Mouse (Mus musculus) embryonic facial prominence, embryonic 13.5 days (tissue): ENCODE measurements around the gene Bag3. TPM values are rescaled to one million over a fixed set of nuclear protein-coding genes. Genes with fewer than 3 reads are reported as not detected.
"Not testable (repeated sequence)": the region's sequence is repeated elsewhere in the genome, so short reads cannot be mapped to it uniquely, and the experiment has no call there.

ENCODE experiments used
- ATAC-seq: fragments of 200-750 bp; cut with Nextera tagmentation; 2 replicates; pipeline ENCODE4 v1.8.0; 2017; ENCODE audit warnings: low read depth; ENCODE audit not compliant: insufficient number of reproducible peaks, insufficient read depth, low FRiP score, low TSS enrichment
- H3K27ac ChIP-seq: fragments of 300-500 bp; sonication (generic); 2 replicates; pipeline ENCODE4 v1.5.1; 2015; ENCODE audit warnings: moderate library complexity, mild to moderate bottlenecking, inconsistent platforms
- H3K27me3 ChIP-seq: fragments of 300-500 bp; sonication (generic); 2 replicates; pipeline ENCODE4 v1.6.1; 2015; ENCODE audit warnings: mild to moderate bottlenecking, inconsistent platforms
- H3K36me3 ChIP-seq: fragments of 300-500 bp; sonication (generic); 2 replicates; pipeline ENCODE4 v1.6.1; 2015; ENCODE audit warnings: mild to moderate bottlenecking, inconsistent platforms
- H3K4me1 ChIP-seq: fragments of 300-500 bp; sonication (generic); 2 replicates; pipeline ENCODE4 v1.6.1; 2015; ENCODE audit warnings: inconsistent platforms
- H3K4me2 ChIP-seq: fragments of 300-500 bp; sonication (generic); 2 replicates; pipeline ENCODE4 v1.6.1; 2015; ENCODE audit warnings: moderate library complexity, mild to moderate bottlenecking, inconsistent platforms
- H3K4me3 ChIP-seq: fragments of 300-500 bp; sonication (generic); 2 replicates; pipeline ENCODE4 v1.5.1; 2015; ENCODE audit warnings: mild to moderate bottlenecking, inconsistent platforms
- H3K9ac ChIP-seq: fragments of 300-500 bp; sonication (generic); 2 replicates; pipeline ENCODE4 v1.6.1; 2015; ENCODE audit warnings: mild to moderate bottlenecking, inconsistent platforms
- H3K9me3 ChIP-seq: fragments of 300-500 bp; sonication (generic); 2 replicates; pipeline ENCODE4 v1.6.1; 2016; ENCODE audit warnings: inconsistent platforms
- WGBS: fragments of 180-500 bp; shearing (Covaris S2); methylation state at CpG from one replicate; pipeline ENCODE4 v1.1.7; 2015; ENCODE audit warnings: mixed read lengths; 5-methylcytosine and 5-hydroxymethylcytosine counted together
- polyA plus RNA-seq: library from polyadenylated mRNA; unstranded; fragments of >200 nt; fragmentation: Nextera tagmentation; extraction: Ambion mirVana; gene quantifications from 2 replicates; pipeline ENCODE4 v1.2.1, GENCODE M21; 2015

The Bag3 gene
- polyA plus RNA-seq, 1 experiment from 2014 or later, result 14.4 TPM

- 18% methylated on average over 1 of the region's 1 CpGs for WGBS
- Histone ChIP-seq H3K4me3 (no peak overlapping the region), H3K9ac (no peak overlapping the region), H3K9me3 (no peaks in the 10 kb centered on the region), H3K27me3 (no peaks in the 10 kb centered on the region), H3K27ac (peak overlapping the region; percentile 28; the same call in 1 of the 2 replicates), H3K36me3 (peaks cover 31% of the 10 kb centered on the region), H3K4me1 (peaks cover 34% of the 10 kb centered on the region), H3K4me2 (no peak overlapping the region)
- no peak for ATAC-seq
These were observed 27.1 kb downstream of the Bag3 start for GRCm38 (mm10) chr7:128550328-128551086.

- WGBS, result 52% methylated on average over 3 of the region's 3 CpGs
- Histone ChIP-seq H3K36me3 (peaks cover 26% of the 10 kb centered on the region), H3K27me3 (no peaks in the 10 kb centered on the region), H3K4me3 (no peak overlapping the region), H3K9me3 (no peaks in the 10 kb centered on the region), H3K4me1 (peaks cover 34% of the 10 kb centered on the region), H3K27ac (no peak overlapping the region), H3K9ac (no peak overlapping the region), H3K4me2 (no peak overlapping the region)
- no peak for ATAC-seq
These were observed 27.7 kb downstream of the Bag3 start for GRCm38 (mm10) chr7:128551087-128551457.

DNA sequence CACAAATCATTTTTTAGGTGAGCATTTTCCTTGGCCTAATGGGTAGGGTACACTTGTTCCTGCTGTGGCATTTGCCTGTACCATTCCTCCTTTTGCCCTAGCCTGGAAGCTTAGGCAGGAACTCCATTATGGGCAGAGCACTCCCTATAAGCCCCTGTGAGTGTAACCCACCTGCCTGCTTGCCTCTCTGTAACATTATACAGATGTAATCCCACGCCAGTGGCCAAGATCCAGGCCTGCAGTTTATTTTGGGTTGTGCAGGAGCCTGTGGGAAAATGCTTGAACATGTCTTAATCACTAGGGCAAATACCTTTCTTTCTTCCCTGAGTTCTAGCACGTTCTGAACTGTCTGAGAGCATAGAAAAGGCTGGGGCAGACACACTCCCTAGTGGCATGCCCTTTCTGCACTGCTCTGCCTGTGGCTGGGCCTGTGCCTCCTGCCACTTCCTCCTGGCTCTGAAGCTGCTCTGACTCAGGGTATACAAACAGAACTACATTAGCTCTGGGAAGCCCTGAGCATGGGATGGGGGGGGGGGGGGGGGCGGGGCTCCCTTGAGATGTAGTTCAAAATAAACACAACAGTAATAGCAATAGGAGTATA is 29.8 kb downstream of the Bag3 start:
- no peaks in the 10 kb centered on the region for H3K9me3 ChIP-seq
- H3K4me1 ChIP-seq, result peaks cover 34% of the 10 kb centered on the region
- H3K4me2 ChIP-seq, result no peak overlapping the region
- no peak overlapping the region for H3K9ac ChIP-seq
- peak; percentile 71; the same call in 1 of the 2 replicates for ATAC-seq
- no peaks in the 10 kb centered on the region for H3K27me3 ChIP-seq
- H3K36me3 ChIP-seq, result peaks cover 6% of the 10 kb centered on the region
- WGBS, result 15% methylated on average over 3 of the region's 3 CpGs
- H3K4me3 ChIP-seq, result no peak overlapping the region
- H3K27ac ChIP-seq, result peak overlapping the region; percentile 16; the same call in 1 of the 2 replicates

- peaks cover 32% of the 10 kb centered on the region for H3K4me1 ChIP-seq
- 79% methylated on average over 6 of the region's 6 CpGs for WGBS
- H3K4me2 ChIP-seq, result no peak overlapping the region
- no peak overlapping the region for H3K9ac ChIP-seq
- H3K4me3 ChIP-seq, result no peak overlapping the region
- ATAC-seq, result no peak
- no peaks in the 10 kb centered on the region for H3K9me3 ChIP-seq
- peak overlapping the region; percentile 53; the same call in 1 of the 2 replicates for H3K27ac ChIP-seq
- no peaks in the 10 kb centered on the region for H3K36me3 ChIP-seq
- H3K27me3 ChIP-seq, result no peaks in the 10 kb centered on the region
These were observed 31.1 kb downstream of the Bag3 start for GRCm38 (mm10) chr7:128554502-128554901.

GRCm38 (mm10) chr7:128555141-128555750 is 31.8 kb downstream of the Bag3 start:
- peaks cover 24% of the 10 kb centered on the region for H3K4me1 ChIP-seq
- no peak overlapping the region for H3K27ac ChIP-seq
- no peak for ATAC-seq
- 84% methylated on average over 5 of the region's 5 CpGs for WGBS
- H3K9me3 ChIP-seq, result no peaks in the 10 kb centered on the region
- H3K27me3 ChIP-seq, result no peaks in the 10 kb centered on the region
- no peak overlapping the region for H3K4me3 ChIP-seq
- no peak overlapping the region for H3K4me2 ChIP-seq
- H3K9ac ChIP-seq, result no peak overlapping the region
- no peaks in the 10 kb centered on the region for H3K36me3 ChIP-seq

- peaks cover 15% of the 10 kb centered on the region for H3K4me1 ChIP-seq
- H3K4me3 ChIP-seq, result no peak overlapping the region
- H3K36me3 ChIP-seq, result no peaks in the 10 kb centered on the region
- H3K4me2 ChIP-seq, result no peak overlapping the region
- ATAC-seq, result no peak
- no peak overlapping the region for H3K27ac ChIP-seq
- WGBS, result 88% methylated on average over 1 of the region's 1 CpGs
- H3K9ac ChIP-seq, result no peak overlapping the region
- no peaks in the 10 kb centered on the region for H3K27me3 ChIP-seq
- no peaks in the 10 kb centered on the region for H3K9me3 ChIP-seq
These were observed 33.6 kb downstream of the Bag3 start for GRCm38 (mm10) chr7:128556923-128557430.

- ATAC-seq, result no peak
- H3K4me3 ChIP-seq, result no peak overlapping the region
- no peaks in the 10 kb centered on the region for H3K27me3 ChIP-seq
- no peaks in the 10 kb centered on the region for H3K9me3 ChIP-seq
- H3K27ac ChIP-seq, result no peak overlapping the region
- no peak overlapping the region for H3K4me2 ChIP-seq
- no peaks in the 10 kb centered on the region for H3K36me3 ChIP-seq
- 45% methylated on average over 4 of the region's 4 CpGs for WGBS
- no peak overlapping the region for H3K9ac ChIP-seq
- no peaks in the 10 kb centered on the region for H3K4me1 ChIP-seq
These were observed 40.0 kb downstream of the Bag3 start for GRCm38 (mm10) chr7:128563373-128563772.

DNA sequence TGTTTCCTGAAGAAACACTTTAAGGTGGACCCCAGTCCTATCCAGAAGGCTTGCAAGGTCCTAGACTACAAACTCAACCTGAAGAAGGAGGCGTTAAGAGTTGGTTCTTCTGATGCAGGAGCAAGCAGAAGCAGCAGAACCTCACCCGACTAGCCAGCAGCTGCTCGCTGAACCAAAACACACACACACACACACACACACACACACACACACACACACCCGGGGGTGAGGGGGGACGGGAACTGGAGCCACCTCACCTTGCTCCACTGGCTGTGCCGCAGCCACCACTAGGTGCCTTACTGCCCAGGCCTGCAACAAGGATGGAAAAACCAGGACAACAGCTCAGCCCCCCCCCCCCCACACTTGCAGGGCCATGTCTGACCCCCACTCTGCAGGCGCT is 42.9 kb downstream of the Bag3 start:
- Histone ChIP-seq H3K4me2 (no peak overlapping the region), H3K4me1 (no peaks in the 10 kb centered on the region), H3K4me3 (no peak overlapping the region), H3K36me3 (no peaks in the 10 kb centered on the region), H3K27ac (no peak overlapping the region), H3K27me3 (no peaks in the 10 kb centered on the region), H3K9me3 (no peaks in the 10 kb centered on the region), H3K9ac (no peak overlapping the region)
- no peak for ATAC-seq
- 70% methylated on average over 7 of the region's 7 CpGs for WGBS

DNA sequence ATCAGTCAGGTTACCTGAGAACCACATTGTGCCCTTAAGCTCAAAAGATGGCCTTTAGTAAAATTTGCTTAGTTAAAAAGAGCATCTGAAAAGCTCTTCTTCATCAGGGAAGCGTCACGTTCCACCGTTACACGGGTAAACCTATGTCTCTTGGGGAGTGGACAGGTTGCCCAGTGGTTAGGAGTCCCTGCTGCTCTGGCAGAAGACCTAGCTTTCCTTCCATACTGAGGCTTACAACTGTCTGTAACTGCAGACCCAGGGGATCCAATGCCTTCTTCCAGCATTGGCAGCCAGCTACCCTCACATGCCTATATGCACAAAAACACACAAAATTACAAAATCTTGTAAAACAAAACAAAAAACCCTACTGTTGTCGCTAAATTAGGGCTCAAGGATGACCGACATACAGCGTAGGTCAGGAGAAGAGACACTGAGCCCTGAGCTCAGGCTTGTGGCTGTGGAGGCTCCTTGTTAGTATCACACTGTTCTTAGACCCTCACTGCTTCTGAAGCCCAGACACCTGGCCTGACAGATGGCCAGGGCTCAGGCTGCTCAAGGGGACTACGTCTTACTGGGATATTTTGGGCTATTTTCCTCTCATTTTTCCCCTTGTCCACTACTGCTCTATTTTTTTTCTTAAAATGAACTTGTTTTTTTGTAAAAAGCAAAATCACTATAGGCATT is 44.3 kb downstream of the Bag3 start:
- Histone ChIP-seq H3K4me2 (no peak overlapping the region), H3K9ac (no peak overlapping the region), H3K27ac (no peak overlapping the region), H3K36me3 (no peaks in the 10 kb centered on the region), H3K9me3 (no peaks in the 10 kb centered on the region), H3K4me1 (no peaks in the 10 kb centered on the region), H3K27me3 (no peaks in the 10 kb centered on the region), H3K4me3 (no peak overlapping the region)
- no peak for ATAC-seq
- 89% methylated on average over 8 of the region's 8 CpGs for WGBS

DNA sequence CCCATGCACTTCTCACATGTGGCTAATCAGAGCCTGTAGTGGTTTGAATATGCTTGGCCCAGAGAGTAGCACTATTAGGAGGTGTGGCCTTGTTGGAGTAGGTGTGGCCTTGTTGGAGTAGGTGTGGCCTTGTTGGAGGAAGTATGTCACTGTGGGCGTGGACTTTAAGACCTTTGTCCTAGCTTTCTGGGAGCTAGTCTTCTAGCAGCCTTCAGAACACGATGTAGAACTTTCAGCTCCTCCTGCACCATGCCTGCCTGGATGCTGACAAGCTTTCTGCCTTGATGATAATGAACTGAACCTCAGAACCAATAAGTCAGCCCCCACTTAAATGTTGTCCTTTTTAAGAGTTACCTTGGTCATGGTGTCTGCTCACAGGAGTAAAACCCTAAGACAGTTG is 46.0 kb downstream of the Bag3 start:
- H3K36me3 ChIP-seq, H3K4me1 ChIP-seq, H3K9me3 ChIP-seq, H3K4me3 ChIP-seq, H3K9ac ChIP-seq, H3K4me2 ChIP-seq, H3K27ac ChIP-seq, H3K27me3 ChIP-seq, ATAC-seq: not testable (repeated sequence)
- WGBS, result 92% methylated on average over 2 of the region's 2 CpGs

DNA sequence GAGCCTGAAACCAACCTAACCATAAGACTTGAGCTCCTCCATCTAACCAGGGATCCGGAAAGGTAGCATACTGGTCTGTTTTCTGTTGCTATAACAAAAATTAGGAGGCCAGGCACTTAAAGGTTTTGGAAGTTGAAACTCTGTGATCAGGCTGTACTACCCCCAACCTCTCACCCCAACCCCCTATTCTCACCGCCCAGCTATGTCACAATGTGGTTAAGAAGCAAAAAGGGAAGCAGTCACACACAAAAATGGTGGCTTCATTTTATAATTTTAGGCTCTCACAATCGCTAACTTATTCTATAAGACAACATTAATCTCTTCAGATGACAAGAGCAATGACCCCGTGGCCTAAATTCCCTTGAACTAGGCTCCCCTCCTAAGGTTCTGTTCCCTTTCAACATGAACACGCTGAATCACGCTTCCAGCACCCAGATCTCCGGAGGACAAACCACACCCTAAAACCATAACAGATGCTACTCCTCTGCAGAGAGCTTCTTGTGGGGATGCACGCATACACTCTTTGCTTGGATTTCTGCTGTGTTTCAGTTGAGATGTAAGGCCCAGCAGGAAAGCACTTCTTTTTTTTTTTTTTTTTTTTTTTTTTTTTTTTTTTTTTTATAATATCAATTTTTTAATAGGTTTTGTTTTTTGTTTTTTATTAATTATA is 46.7 kb downstream of the Bag3 start:
- ATAC-seq, result no peak
- H3K4me3 ChIP-seq, result no peak overlapping the region
- H3K4me1 ChIP-seq, result peaks cover 3% of the 10 kb centered on the region; the same call in 1 of the 2 replicates
- 82% methylated on average over 8 of the region's 8 CpGs for WGBS
- H3K9ac ChIP-seq, result no peak overlapping the region
- no peaks in the 10 kb centered on the region for H3K27me3 ChIP-seq
- H3K4me2 ChIP-seq, result no peak overlapping the region
- no peaks in the 10 kb centered on the region for H3K9me3 ChIP-seq
- no peaks in the 10 kb centered on the region for H3K36me3 ChIP-seq
- H3K27ac ChIP-seq, result no peak overlapping the region
